Mouse (Mus musculus): ENCODE measurements around the gene Tgfbr3. TPM values are rescaled to one million over a fixed set of nuclear protein-coding genes. Genes with fewer than 3 reads are reported as not detected.

Gene Tgfbr3
- polyA plus RNA-seq (2012; rRNA removed): 3.7 and 4.2 TPM in 2 replicates

GRCm38 (mm10) chr5:107289234-107289764 lies at the start of gene Tgfbr3:
TSS of gene Tgfbr3 (minus strand) at chr5:107289629.

GRCm38 (mm10) chr5:107330916-107331421 lies 41.5 kb upstream of the Tgfbr3 start, which contains the start of gene Brdt:
TSS of gene Brdt (plus strand) at chr5:107331159.

Other genes with a start within 250 kb of the Tgfbr3 start
- gene Brdt, start 41.5 kb upstream of the Tgfbr3 start, polyA plus RNA-seq (2012; rRNA removed): 6.3 and 6.4 TPM in 2 replicates
- gene Ephx4, start 113.1 kb upstream of the Tgfbr3 start, polyA plus RNA-seq (2012; rRNA removed): 10.0 and 10.3 TPM in 2 replicates
- gene Lpcat2b, start 141.9 kb upstream of the Tgfbr3 start, polyA plus RNA-seq (2012; rRNA removed): 0.03 TPM in 1 of 2 replicates, not detected in the other
- 24.9 and 26.3 TPM in 2 replicates for gene Btbd8, start 148.4 kb upstream of the Tgfbr3 start, polyA plus RNA-seq (2012; rRNA removed)
- gene Gm42669, start 218.0 kb upstream of the Tgfbr3 start, polyA plus RNA-seq (2012; rRNA removed): 0.23 and 0.45 TPM in 2 replicates
- gene 1700028K03Rik, start 245.1 kb upstream of the Tgfbr3 start, polyA plus RNA-seq (2012; rRNA removed): 0.27 and 0.37 TPM in 2 replicates